Mouse (Mus musculus): Measurements from ENCODE around the gene Ccr6. TPM values are rescaled to one million over a fixed set of nuclear protein-coding genes. Genes with fewer than 3 reads are reported as not detected.

Ccr6 gene
- polyA plus RNA-seq, 1 experiment from 2014 or later = 0.56 TPM

- no peaks in the 10 kb centered on the region for H3K27me3 ChIP-seq (replicated peaks; ENCODE audit: insufficient read depth, low read length)
- H3K27ac ChIP-seq (ENCODE audit: low read length) = no peak overlapping the region
- no peak for TF ChIP-seq EP300 (IDR thresholded peaks at IDR 0.05)
- no peak for TF ChIP-seq CTCF (IDR thresholded peaks at IDR 0.05)
- no peak overlapping the region for H3K4me2 ChIP-seq (replicated peaks; ENCODE audit: low read depth, low read length)
- H3K4me1 ChIP-seq (ENCODE audit: insufficient read depth, low read depth, low read length) = no peaks in the 10 kb centered on the region
- ATAC-seq (no peak), DNase-seq (ENCODE audit: low spot score) (no peak)
- H3K36me3 ChIP-seq (ENCODE audit: insufficient read depth, low read length) = no peaks in the 10 kb centered on the region
- WGBS = 41% methylated on average over 5 of the region's 5 CpGs
- H3K9ac ChIP-seq (replicated peaks; ENCODE audit: low read depth) = no peak overlapping the region
- H3K9me3 ChIP-seq (ENCODE audit: low read length) = no peaks in the 10 kb centered on the region
- H3K4me3 ChIP-seq (ENCODE audit: low read depth, low read length) = no peak overlapping the region
Observed at GRCm38 (mm10) chr17:8303671-8304070, 67.8 kb downstream of the Ccr6 start.

GRCm38 (mm10) chr17:8305801-8306200 lies 70.0 kb downstream of the Ccr6 start:
- Histone ChIP-seq H3K27ac (ENCODE audit: low read length) (no peak overlapping the region), H3K4me3 (ENCODE audit: low read depth, low read length) (no peak overlapping the region), H3K9me3 (ENCODE audit: low read length) (no peaks in the 10 kb centered on the region), H3K4me1 (ENCODE audit: insufficient read depth, low read depth, low read length) (no peaks in the 10 kb centered on the region), H3K4me2 (replicated peaks; ENCODE audit: low read depth, low read length) (no peak overlapping the region), H3K27me3 (replicated peaks; ENCODE audit: insufficient read depth, low read length) (no peaks in the 10 kb centered on the region), H3K9ac (replicated peaks; ENCODE audit: low read depth) (no peak overlapping the region), H3K36me3 (ENCODE audit: insufficient read depth, low read length) (no peaks in the 10 kb centered on the region)
- peak; percentile 59 for TF ChIP-seq CTCF (IDR thresholded peaks at IDR 0.05)
- no peak for TF ChIP-seq EP300 (IDR thresholded peaks at IDR 0.05)
- WGBS = 24% methylated on average over 3 of the region's 3 CpGs
- no peak; the same call in 1 of the 2 replicates for ATAC-seq
- DNase-seq (ENCODE audit: low spot score) = peak; percentile 38

Other genes starting within 250 kb of the Ccr6 start
- 0.13 and 0.50 TPM in 2 replicates for gene Gm49673, start 88.3 kb upstream of the Ccr6 start, polyA plus RNA-seq (2015; fragmentation: Nextera tagmentation; extraction: Ambion mirVana)
- 79.7 and 80.0 TPM in 2 replicates for gene Rnaset2a, start 87.9 kb upstream of the Ccr6 start, polyA plus RNA-seq (2015; fragmentation: Nextera tagmentation; extraction: Ambion mirVana)
- 17.7 and 18.3 TPM in 2 replicates for gene Fgfr1op, start 70.5 kb upstream of the Ccr6 start, polyA plus RNA-seq (2015; fragmentation: Nextera tagmentation; extraction: Ambion mirVana)
- gene Mpc1, start 46.9 kb downstream of the Ccr6 start, polyA plus RNA-seq (2015; fragmentation: Nextera tagmentation; extraction: Ambion mirVana) = 283 and 288 TPM in 2 replicates
- gene Sft2d1, start 75.1 kb downstream of the Ccr6 start, polyA plus RNA-seq (2015; fragmentation: Nextera tagmentation; extraction: Ambion mirVana) = 113 and 115 TPM in 2 replicates
- gene Prr18, start 101.4 kb downstream of the Ccr6 start, polyA plus RNA-seq (2015; fragmentation: Nextera tagmentation; extraction: Ambion mirVana) = 7.6 and 7.7 TPM in 2 replicates
- gene T2, start 119.9 kb downstream of the Ccr6 start, polyA plus RNA-seq (2015; fragmentation: Nextera tagmentation; extraction: Ambion mirVana) = 0.93 and 1.3 TPM in 2 replicates
- gene T, start 198.4 kb downstream of the Ccr6 start, polyA plus RNA-seq (2015; fragmentation: Nextera tagmentation; extraction: Ambion mirVana) = not detected in 2 replicates

Data from lung, postnatal 0 days (tissue).